Mouse (Mus musculus) liver, adult (tissue): Measurements from ENCODE around the gene Cd151.

ENCODE experiments used
- GATA4 ChIP-seq: IDR thresholded peaks from 2 replicates; pipeline ENCODE4 v1.6.1; 2014; ENCODE audit warnings: mild to moderate bottlenecking, low read length; ENCODE audit not compliant: insufficient replicate concordance

Cd151 gene

DNA sequence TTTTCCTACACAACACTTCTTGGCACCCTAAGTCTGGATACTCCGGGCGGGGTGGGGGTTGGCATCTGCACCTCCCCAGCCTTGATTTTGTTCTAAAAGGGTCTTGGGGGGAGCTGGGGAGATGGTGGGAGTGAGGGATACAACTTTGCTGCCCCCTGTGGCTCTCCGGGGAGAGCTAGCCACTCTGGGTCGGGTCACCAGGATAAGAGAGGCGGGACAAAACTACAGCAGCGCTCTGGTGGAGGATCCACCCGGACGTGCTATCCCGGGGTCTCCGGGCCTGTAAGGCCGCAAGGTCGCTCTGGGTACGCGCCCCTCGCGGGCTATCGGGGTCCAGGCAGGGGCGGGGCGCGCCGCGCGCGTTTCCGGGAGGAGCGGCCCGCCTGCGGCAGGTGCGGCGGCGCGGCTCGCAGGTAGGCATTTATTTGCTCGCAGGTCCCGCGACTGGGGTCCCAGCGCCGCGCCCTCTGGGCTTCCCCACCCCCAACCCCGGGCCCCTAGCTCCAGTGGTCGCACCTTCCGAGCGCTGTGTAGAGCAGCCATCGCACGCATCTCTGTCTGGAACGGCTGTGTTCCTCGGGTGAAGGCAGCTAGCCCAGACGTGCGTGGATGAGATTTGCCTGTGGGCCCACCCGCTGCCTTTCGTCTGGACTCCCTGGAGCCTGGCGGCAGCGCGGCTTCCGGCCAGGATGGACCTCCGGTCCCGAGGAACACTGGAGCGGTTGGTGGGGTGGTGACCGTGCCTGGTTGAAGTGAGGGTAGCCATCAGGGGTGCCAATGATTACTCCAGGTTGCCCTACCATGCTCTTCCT, 5.5 kb upstream of the Cd151 start:
- TF ChIP-seq GATA4: no peak

DNA sequence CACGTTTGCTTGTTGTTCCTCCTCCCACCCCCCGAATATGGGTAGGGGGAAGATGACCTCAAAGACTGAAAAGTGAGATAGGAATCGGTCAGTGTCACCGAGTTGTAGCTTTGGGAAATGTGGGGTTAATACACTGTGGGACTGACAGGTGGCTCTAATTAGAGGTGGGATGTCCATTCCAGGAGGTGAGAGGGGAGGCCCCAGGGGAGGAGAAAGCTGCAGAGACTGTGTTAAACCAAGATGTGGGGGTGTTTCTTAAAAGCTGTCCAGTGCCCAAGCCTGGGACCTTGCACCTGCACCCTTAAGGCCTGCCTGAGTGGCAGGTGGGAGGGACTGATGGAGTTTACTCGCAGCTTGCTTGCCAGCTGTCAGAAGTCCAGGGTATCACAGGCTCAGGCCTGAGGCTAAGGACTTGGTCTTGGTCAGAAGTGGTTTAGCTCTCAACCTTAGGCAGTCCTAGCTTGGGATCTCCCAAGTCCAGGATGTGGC, 4.8 kb upstream of the Cd151 start:
- TF ChIP-seq GATA4: no peak

DNA sequence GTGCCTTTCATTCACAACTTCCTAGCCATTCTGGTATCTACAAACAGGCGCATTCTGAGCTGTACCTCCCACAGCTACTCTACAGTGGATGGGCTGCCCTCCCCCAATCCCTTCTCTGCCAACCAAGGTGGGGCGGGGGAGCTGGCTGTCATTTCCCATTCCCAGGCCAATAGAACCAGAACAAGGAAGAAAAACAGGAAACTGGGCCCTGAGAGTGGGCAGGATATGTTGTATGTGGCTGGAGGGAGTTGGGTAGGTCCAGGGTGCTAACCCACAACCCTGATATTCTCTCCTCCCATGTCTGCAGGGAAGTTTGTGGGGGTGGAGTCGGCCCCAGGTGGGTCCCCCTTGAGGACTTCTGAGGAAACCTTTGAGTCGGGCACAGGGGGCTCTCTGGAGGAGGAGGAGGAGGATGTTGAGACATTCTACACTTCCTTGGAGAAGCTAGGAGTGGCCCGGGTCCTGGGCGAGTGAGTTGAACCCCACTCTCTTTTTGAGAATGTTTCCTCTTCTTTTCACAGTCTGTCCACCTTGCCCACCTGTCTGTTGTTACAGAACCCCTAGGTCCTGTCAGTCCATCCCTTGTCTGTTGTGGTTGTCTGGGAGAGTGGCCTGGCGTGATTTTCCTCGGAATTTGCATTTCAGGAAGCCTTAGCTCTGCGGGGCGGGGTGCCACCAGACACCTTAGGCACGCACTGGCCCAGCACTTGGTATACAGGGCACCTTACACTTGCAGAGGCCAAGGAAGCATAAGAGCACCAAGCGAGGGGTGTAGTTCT, 3.2 kb upstream of the Cd151 start:
- no peak for TF ChIP-seq GATA4

DNA sequence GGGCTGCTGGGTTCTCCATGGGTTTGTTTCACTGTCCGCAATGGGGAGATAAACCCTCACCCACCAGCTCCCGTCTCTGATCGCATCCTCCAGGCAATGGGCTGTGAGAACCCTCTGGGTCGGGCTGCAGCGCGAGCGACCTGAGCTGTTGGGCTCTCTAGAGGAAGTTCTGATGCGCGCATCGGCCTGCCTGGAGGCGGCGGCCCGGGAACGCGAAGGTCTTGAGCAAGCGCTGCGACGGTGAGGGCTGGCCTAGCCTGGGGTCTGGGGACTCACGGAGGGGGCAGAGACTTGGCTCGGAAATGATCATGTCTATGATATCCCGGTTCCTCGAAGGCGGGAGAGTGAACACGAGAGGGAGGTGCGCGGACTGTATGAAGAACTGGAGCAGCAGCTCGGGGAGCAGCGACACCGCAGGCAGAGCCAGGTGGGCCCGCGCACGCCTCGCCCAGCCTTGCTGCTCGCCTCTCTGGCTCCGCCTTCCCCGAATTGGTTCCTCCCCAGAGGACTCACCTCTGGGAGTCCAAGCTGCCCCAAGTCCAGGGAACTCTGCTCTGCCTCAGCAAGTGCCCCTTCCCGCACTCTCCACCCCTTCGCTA, 2.5 kb upstream of the Cd151 start:
- TF ChIP-seq GATA4: no peak

DNA sequence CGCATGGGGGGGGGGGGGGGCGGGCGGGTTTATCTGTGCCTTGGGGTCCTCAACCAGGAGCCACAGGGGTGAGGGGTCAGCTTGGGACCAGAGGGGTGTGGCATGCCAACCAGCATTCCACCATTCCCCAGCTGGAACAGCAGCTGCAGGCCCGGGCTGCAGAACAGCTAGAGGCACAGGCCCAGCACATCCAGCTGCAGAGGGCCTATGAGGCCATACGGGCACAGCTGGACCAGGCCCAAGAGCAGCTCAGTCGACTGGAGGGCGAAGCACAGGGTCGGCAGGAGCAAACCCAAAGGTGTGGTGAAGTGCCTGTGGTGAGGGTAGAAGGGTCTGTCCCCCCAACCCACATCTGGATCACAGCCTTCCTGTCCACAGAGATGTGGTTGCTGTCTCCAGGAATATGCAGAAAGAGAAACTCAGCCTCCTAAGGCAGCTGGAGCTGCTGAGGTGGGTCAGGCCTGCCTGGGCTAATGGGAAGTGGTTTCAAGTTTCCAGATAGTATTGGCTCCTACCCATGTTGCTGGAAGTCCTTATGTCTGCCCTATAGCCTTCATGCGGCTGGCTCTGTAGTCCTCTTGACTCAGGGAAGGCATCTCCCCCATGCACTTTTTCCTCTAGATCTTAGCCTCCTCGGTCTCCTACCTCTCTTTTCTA, 1.7 kb upstream of the Cd151 start:
- TF ChIP-seq GATA4: no peak

DNA sequence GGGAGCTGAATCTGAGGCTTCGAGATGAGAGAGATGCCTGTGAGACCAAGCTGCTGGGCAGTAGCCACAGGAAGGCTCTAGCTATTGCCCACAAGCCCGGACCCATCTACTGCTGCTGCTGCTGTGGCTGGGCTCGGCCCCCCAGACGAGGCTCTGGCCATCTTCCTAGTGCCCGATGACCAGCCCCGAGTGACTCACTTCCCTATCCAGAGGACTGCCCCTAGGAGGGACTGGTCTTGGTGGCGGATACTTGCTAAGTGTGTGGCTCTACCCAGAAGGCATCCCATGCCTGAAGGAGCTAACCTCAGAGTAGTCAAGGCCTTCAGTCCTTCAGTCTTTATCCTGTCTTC, 1.2 kb upstream of the Cd151 start:
- no peak for TF ChIP-seq GATA4

DNA sequence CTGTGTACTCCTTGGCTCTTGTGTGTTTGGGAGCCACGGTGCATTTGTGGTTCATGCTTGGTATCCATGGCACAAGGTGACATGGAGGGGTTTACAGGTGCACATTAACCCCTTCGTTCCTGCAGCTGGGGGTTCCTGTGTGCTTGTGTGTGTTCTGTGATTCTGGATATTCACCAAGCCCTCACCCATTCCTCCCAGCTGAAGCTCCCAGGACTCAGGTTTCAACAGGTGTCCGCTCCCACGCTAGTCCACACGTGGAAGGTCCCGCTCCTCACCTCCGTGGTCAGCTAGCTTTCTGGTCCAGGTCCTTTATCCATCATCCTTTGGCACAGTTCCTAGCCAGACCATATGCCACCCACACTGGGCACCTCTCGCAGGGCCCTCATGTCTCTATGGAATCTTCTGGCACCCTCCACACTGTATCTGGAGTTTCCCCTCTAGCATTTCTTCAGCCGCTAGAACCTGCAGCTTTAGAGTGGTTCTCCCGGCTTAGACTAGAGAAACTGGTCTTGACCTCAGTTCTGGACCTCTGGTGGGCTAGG, 514 bp upstream of the Cd151 start:
- TF ChIP-seq GATA4: no peak

DNA sequence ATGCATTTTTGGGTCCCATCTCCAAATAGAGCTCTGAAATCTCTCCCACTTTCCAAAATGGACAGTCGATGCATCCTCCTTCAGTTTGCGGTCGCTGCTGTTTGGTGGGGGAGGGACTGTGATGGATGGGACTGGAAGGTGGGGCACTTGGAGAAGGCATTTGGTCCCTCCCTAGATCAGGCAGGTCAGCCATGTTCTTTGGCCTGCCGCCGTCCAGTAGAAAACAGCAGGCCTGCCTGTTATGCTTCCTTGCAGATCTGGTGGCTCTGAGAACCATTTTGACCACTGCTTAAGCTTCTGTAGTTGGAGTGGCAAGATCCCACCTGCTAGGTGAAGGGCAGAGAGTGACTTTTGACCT, 951 bp downstream of the Cd151 start:
- TF ChIP-seq GATA4: no peak

DNA sequence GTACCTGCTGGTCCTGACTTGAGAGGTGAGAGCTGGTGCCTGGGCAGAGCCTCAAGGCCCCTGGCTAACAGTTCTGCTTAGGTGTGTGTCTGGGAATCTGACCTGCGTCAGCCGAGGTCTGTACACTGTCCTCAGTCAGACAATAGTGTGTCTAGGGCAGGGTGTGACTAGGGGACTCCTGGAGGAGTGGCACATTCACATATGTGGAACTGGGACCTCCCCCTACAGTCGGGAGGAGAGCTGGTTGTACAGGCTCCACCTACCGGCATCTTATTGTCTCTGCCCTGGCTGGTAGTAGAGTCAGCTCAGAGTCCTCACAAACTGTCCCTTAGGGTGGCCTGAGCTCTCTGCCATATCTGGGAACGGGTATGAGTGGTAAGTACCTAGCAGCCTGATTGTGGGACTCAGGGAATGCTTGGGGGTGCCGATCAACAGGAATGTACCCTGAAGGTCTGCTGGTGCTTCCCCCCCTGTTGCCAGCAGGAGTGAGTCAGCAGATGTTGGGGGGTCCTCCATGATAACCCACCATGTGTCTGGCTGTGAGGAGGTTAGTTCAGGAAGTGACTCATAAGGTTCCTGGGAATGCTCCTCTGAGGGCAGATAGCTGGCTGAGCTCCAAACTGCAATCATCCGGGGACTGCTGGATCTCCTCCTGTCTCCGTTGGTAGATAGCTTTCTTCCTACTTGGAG, 1.5 kb downstream of the Cd151 start:
- peak; percentile 85; the same call in 1 of the 2 replicates for TF ChIP-seq GATA4

DNA sequence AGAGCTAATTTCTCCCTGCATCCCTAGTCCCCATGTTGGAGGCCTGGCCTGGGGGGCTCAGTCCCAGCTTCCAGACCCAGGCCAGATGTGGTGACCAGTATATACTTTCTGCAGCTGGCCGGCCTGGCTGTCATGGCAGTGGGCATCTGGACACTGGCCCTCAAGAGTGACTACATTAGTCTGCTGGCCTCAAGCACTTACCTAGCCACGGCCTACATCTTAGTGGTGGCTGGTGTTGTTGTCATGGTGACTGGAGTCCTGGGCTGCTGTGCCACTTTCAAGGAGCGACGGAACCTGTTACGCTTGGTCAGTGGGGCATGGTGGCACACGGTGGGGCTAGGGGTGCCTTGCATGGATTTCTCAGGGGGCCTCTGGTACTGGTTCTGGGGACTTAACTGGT, 2.2 kb downstream of the Cd151 start:
- no peak for TF ChIP-seq GATA4

DNA sequence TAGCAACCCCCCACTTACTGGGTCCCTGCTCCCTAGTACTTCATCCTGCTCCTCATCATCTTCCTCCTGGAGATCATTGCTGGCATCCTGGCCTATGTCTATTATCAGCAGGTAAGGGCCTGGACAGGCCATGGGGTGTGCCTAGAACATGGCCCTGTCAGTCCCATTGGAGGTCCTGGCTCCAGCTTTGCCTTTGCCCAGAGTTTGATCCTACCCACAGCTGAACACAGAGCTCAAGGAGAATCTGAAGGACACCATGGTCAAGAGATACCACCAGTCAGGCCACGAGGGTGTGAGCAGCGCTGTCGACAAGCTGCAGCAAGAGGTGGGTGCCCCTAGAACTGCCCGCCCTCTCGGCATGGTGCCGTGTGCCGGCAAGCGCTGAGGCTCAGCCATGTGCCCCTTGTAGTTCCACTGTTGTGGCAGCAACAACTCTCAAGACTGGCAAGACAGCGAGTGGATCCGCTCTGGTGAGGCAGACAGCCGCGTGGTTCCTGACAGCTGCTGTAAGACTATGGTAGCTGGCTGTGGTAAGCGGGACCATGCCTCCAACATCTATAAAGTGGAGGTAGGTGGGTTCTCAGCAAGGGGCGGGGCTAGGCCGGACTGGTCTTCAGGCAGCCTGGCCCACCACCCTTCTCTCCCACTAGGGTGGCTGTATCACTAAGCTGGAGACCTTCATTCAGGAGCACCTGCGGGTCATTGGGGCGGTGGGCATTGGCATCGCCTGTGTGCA, 2.9 kb downstream of the Cd151 start:
- TF ChIP-seq GATA4: no peak

DNA sequence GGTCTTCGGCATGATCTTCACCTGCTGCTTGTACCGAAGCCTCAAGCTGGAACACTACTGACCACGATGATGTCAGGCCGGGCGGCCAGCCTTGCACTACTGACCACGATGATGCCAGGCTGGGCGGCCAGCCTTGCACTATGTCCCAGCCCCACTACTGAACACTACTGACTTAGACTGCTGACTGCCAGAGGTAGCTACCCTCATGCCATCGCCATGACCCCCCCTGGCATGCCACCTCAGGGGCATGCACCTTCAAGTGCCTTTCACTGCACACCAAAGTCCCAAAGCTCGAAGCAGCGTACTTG, 3.4 kb downstream of the Cd151 start:
- no peak for TF ChIP-seq GATA4

DNA sequence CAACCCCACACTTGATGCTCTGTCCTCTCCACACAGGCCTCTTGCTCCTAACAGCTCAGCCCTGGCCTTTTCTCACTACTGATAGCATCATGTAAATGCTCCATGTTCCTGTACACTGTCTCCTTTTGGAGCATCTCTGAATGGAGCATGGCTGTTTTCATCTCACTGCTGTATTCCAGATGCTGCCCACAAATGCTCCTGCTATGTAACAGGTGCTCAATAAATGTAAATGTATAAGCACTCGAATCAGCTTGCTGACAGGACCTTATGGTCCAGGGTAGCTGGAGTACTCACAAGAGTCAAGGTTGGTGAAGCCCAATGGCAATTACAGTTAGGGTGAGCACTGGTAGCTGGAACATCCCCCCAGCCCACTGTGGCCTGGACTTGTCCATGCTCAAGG, 4.0 kb downstream of the Cd151 start:
- no peak for TF ChIP-seq GATA4

DNA sequence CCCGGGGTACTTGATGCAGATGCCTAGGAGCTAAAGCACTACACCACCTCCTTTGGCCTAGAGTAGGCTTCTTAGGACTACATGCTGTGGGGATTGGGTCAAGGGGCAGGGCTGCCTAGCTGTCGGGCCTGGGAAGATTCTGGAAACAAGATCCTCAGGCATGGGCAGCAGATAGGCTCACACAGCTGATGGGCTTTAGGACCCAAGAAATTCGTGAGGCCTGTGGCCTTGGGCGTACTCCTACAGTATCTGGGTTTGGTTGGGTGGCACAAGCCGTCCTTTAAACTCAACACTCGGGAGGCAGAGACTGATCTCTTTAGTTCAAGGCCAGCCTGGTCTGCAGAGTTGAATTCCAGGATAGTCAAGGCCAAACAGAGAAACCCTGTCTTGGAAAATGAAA, 5.0 kb downstream of the Cd151 start:
- TF ChIP-seq GATA4: no peak
